Mouse (Mus musculus): ENCODE measurements around the gene Arhgef5. TPM values are rescaled to one million over a fixed set of nuclear protein-coding genes. Genes with fewer than 3 reads are reported as not detected.

The Arhgef5 gene
- polyA plus RNA-seq, 1 experiment = not detected

- no peak for TF ChIP-seq GATA1 (IDR thresholded peaks at IDR 0.05; ENCODE audit: low read length)
Observed at GRCm38 (mm10) chr6:43296798-43297507, 31.6 kb downstream of the Arhgef5 start.

- TF ChIP-seq GATA1 (IDR thresholded peaks at IDR 0.05; ENCODE audit: low read length) = no peak
Observed at GRCm38 (mm10) chr6:43297508-43297850, 32.1 kb downstream of the Arhgef5 start.

- TF ChIP-seq GATA1 (IDR thresholded peaks at IDR 0.05; ENCODE audit: low read length) = no peak
Observed at GRCm38 (mm10) chr6:43309454-43309853, 44.1 kb downstream of the Arhgef5 start, which contains the start of gene Nobox. Gene Nobox, minus strand, starts transcription at chr6:43309554.

DNA sequence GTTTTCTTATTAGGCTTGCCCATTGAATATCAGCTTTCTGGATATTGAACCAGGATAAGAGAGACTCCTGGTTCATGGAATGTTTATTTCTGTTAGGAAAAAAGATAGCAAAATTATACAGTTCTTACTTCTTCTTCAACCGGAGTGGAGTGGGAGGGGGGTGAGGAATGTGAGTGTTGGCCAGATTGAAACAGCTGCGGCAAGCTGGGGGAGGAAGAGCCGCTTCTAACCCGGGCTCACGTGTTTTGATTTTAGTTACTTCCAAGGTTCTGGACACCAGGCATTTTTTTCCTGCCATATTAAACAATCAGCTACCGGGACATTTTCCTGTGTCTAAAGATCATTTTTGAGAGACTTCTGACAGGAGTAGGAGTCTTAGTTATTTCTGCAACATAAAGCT is 44.7 kb downstream of the Arhgef5 start:
- TF ChIP-seq GATA1 (IDR thresholded peaks at IDR 0.05; ENCODE audit: low read length) = no peak

DNA sequence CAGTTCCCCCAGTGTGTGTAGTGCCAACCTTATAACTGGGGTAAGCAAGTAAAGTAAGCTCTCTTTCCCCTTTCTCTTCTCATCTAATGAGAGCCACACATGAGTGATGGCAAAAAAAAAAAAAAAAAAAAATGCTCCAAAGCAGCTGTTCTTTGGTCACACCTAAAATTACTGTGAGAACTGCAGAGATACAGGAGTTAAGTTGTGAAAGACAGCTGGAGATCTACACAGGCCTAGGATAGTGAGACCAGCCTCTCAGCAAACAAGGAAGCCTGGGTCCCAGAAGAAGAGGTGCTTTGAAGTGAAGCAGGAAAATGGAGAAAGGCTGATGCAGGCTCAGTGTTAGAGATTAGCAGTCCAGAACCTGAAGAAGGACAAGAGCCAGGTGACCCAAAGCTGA is 47.2 kb downstream of the Arhgef5 start:
- no peak for TF ChIP-seq GATA1 (IDR thresholded peaks at IDR 0.05; ENCODE audit: low read length)

DNA sequence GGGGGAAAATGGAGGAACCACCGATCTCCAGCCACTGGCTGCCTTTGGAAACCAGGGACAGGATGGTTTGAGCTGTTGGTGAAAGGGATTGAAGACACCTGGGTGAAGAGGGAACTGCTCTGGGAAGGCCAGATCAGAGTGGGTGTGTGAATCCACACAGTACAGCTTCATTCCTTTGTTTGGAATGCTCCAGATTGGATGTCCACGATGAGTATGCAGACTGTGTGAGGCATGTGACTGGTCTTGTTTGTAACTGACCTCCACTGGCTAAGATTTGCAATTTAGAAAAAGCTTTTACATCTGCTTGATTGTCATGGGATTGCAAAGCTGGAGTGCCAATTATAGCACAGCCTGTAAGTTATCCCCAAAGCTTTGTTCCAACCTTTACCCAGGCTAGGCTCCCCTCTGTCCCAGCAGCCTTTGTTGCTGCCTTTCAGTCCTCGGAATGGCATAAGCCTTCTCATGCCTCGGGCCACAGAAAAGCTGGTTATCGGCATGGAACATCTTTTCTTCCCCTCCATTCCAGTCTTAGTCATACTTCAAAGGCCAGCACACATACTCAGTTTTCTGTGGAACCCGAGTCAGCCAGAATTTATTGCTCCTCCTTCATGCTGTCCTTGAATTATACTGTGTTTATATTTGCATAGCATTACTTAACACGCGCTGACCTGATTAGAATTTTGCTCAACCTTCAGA is 47.7 kb downstream of the Arhgef5 start:
- TF ChIP-seq GATA1 (IDR thresholded peaks at IDR 0.05; ENCODE audit: low read length) = no peak

DNA sequence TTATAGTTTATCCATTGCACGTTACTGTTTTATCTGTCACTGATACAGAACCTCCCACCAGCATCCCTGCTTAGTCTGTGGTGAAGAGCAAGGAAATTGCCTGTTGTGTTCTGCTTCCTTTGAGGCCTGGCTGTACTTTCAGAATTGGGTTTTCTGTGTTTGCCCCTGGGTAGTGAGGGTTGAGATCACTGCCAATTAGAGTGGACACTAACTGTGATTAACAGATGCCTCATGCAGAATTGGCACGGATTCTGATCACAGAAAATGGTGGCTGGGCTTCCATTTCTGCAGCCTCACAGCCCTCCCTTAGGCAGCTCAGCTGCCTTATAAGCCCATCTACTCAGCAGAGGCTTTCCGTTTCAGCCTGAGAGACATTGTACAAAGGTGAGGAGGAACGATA is 68.1 kb downstream of the Arhgef5 start:
- TF ChIP-seq GATA1 (IDR thresholded peaks at IDR 0.05; ENCODE audit: low read length) = no peak

- TF ChIP-seq GATA1 (IDR thresholded peaks at IDR 0.05; ENCODE audit: low read length) = no peak
Observed at GRCm38 (mm10) chr6:43335619-43336234, 70.3 kb downstream of the Arhgef5 start.

- no peak for TF ChIP-seq GATA1 (IDR thresholded peaks at IDR 0.05; ENCODE audit: low read length)
Observed at GRCm38 (mm10) chr6:43337491-43337961, 72.1 kb downstream of the Arhgef5 start.

- TF ChIP-seq GATA1 (IDR thresholded peaks at IDR 0.05; ENCODE audit: low read length) = no peak
Observed at GRCm38 (mm10) chr6:43338804-43339203, 73.4 kb downstream of the Arhgef5 start.

Other genes with a start within 250 kb of the Arhgef5 start
- gene Olfr441, start 159.2 kb upstream of the Arhgef5 start, polyA plus RNA-seq (2012) = not detected in 2 replicates
- gene Olfr237-ps1, start 119.0 kb upstream of the Arhgef5 start, polyA plus RNA-seq (2012) = not detected in 2 replicates
- gene Olfr437, start 102.3 kb upstream of the Arhgef5 start, polyA plus RNA-seq (2012) = not detected in 2 replicates
- not detected in 2 replicates for gene Olfr13, start 93.4 kb upstream of the Arhgef5 start, polyA plus RNA-seq (2012)
- not detected in 2 replicates for gene Olfr435, start 68.4 kb upstream of the Arhgef5 start, polyA plus RNA-seq (2012)
- gene Olfr434, start 52.6 kb upstream of the Arhgef5 start, polyA plus RNA-seq (2012) = not detected in 2 replicates
- not detected in 2 replicates for gene Olfr47, start 34.1 kb upstream of the Arhgef5 start, polyA plus RNA-seq (2012)
- not detected in 2 replicates for gene Nobox, start 44.0 kb downstream of the Arhgef5 start, polyA plus RNA-seq (2012)